Mouse (Mus musculus) limb, embryonic 14.5 days (tissue): ENCODE measurements around the gene Slc38a8. TPM values are rescaled to one million over a fixed set of nuclear protein-coding genes. Genes with fewer than 3 reads are reported as not detected.

Experiments used
- ATAC-seq: fragments of 200-750 bp; cut with Nextera tagmentation; 2 replicates; pipeline ENCODE4 v1.8.0; 2017; ENCODE audit warnings: low read depth, moderate number of reproducible peaks, moderate TSS enrichment; ENCODE audit not compliant: low FRiP score
- DNase-seq: peaks from one replicate; pipeline ENCODE4 v3.0.0-alpha.2; 2015; ENCODE audit warnings: low spot score
- H3K27ac ChIP-seq: fragments of 300-500 bp; sonication (generic); replicated peaks from 2 replicates; pipeline ENCODE4 v1.5.1; 2014; ENCODE audit warnings: low read depth, mild to moderate bottlenecking, low read length, moderate library complexity, mixed read lengths
- H3K27me3 ChIP-seq: fragments of 300-500 bp; sonication (generic); 2 replicates; pipeline ENCODE4 v1.6.1; 2014; ENCODE audit warnings: low read length, mixed read lengths; ENCODE audit not compliant: control insufficient read depth, insufficient read depth
- H3K36me3 ChIP-seq: fragments of 300-500 bp; sonication (generic); 2 replicates; pipeline ENCODE4 v1.6.1; 2014; ENCODE audit warnings: mild to moderate bottlenecking, low read length, moderate library complexity, mixed read lengths; ENCODE audit not compliant: control insufficient read depth, insufficient read depth
- H3K4me1 ChIP-seq: fragments of 300-500 bp; sonication (generic); 2 replicates; pipeline ENCODE4 v1.6.1; 2014; ENCODE audit warnings: antibody characterized with exemption, low read length, mixed read lengths; ENCODE audit not compliant: control insufficient read depth, insufficient read depth
- H3K4me2 ChIP-seq: fragments of 300-500 bp; sonication (generic); replicated peaks from 2 replicates; pipeline ENCODE4 v1.6.1; 2014; ENCODE audit warnings: low read depth, mild to moderate bottlenecking, low read length, moderate library complexity; ENCODE audit not compliant: severe bottlenecking
- H3K4me3 ChIP-seq: fragments of 300-500 bp; sonication (generic); replicated peaks from 2 replicates; pipeline ENCODE4 v1.5.1; 2014; ENCODE audit warnings: low read length
- H3K9ac ChIP-seq: fragments of 300-500 bp; sonication (generic); 2 replicates; pipeline ENCODE4 v1.6.1; 2014; ENCODE audit warnings: mild to moderate bottlenecking, low read depth, low read length, moderate library complexity; ENCODE audit not compliant: severe bottlenecking
- H3K9me3 ChIP-seq: fragments of 300-500 bp; sonication (generic); 2 replicates; pipeline ENCODE4 v1.6.1; 2016; ENCODE audit warnings: low read length; ENCODE audit not compliant: control insufficient read depth
- POLR2A ChIP-seq: fragments of 200-500 bp; IDR thresholded peaks from 2 replicates; pipeline ENCODE4 v1.8.0; 2012; ENCODE audit warnings: inconsistent platforms, mild to moderate bottlenecking, moderate library complexity, borderline replicate concordance; ENCODE audit not compliant: insufficient read depth, insufficient read length; ENCODE audit errors: extremely low read depth
- WGBS: fragments of 180-500 bp; shearing (Covaris S2); extraction: QIAGEN DNeasy Blood & Tissue Kit; methylation state at CpG from one replicate; pipeline ENCODE4 v1.1.7; 2014; 5-methylcytosine and 5-hydroxymethylcytosine counted together
- polyA plus RNA-seq, 2 experiments: library from polyadenylated mRNA; depleted of rRNA in 1 of 2; stranded (reverse) in 1 of 2; unstranded in 1 of 2; fragments of >200 nt; fragmentation: Nextera tagmentation in 1 of 2; extraction: Ambion mirVana in 1 of 2; gene quantifications; 2 replicates each; pipeline versions ENCODE4 v1.2.1 to v1.2.3; 2012 to 2014

Gene Slc38a8
- polyA plus RNA-seq, 2 experiments: 0.29 TPM; not detected in 1

GRCm38 (mm10) chr8:119516674-119517073 lies 15.2 kb upstream of the Slc38a8 start:
- no peaks in the 10 kb centered on the region for H3K27me3 ChIP-seq
- H3K4me1 ChIP-seq: no peaks in the 10 kb centered on the region
- H3K36me3 ChIP-seq: peaks cover 98% of the 10 kb centered on the region
- no peak overlapping the region for H3K4me3 ChIP-seq
- 45% methylated on average over 5 of the region's 5 CpGs for WGBS
- H3K9ac ChIP-seq: no peak overlapping the region
- ATAC-seq (no peak), DNase-seq (no peak)
- no peak overlapping the region for H3K4me2 ChIP-seq
- no peak for TF ChIP-seq POLR2A
- no peaks in the 10 kb centered on the region for H3K9me3 ChIP-seq
- H3K27ac ChIP-seq: no peak overlapping the region

- Histone ChIP-seq H3K27me3 (no peaks in the 10 kb centered on the region), H3K9ac (no peak overlapping the region), H3K4me3 (no peak overlapping the region), H3K27ac (no peak overlapping the region), H3K36me3 (peaks cover 95% of the 10 kb centered on the region), H3K4me2 (no peak overlapping the region), H3K9me3 (no peaks in the 10 kb centered on the region), H3K4me1 (no peaks in the 10 kb centered on the region)
- no peak for ATAC-seq
- TF ChIP-seq POLR2A: no peak
- 68% methylated on average over 3 of the region's 3 CpGs for WGBS
- DNase-seq: no peak
Measured at GRCm38 (mm10) chr8:119515767-119516166, 14.3 kb upstream of the Slc38a8 start.

DNA sequence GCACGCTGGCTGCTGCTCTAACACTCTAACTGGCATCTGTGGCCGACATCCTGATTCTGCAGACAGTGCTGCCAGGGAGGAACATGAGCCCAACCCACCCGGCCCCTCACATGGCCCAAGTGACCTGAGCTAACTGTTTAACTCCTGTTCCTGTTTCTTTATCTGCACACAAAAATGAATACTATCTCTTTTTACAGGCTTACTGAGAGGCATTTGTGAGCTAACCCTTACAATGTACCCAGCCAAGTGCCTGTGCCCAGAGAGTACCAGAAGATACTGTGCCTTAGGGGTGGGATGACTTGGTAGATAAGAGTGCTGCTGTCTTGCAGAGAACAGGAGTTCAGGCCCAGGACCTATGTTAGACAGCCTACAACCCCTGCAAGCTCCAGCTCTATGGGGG lies 13.4 kb upstream of the Slc38a8 start:
- no peaks in the 10 kb centered on the region for H3K9me3 ChIP-seq
- TF ChIP-seq POLR2A: no peak
- DNase-seq (no peak), ATAC-seq (no peak)
- no peaks in the 10 kb centered on the region for H3K27me3 ChIP-seq
- H3K4me1 ChIP-seq: no peaks in the 10 kb centered on the region
- peaks cover 95% of the 10 kb centered on the region for H3K36me3 ChIP-seq
- H3K4me2 ChIP-seq: no peak overlapping the region
- H3K9ac ChIP-seq: no peak overlapping the region
- H3K27ac ChIP-seq: no peak overlapping the region
- 91% methylated on average over 3 of the region's 3 CpGs for WGBS
- H3K4me3 ChIP-seq: no peak overlapping the region

DNA sequence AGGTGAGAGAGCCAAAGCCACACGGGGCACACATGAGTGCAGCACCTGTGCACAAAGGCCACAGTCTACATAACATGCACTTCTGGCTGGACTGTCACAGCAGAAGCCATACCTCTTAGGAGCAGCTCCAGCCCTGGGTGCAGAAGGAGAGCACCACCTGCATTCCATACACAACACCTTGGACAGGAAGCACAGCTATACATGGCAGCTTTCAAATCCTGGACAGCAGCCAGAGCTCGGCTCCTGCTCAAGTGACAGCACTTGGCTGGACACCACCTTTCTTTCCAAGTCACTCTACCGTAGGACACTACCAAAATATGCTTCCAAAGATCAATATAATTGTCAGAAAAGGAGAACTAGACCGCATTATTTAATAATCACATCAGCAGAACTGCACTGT lies 11.9 kb upstream of the Slc38a8 start:
- no peak overlapping the region for H3K9ac ChIP-seq
- ATAC-seq (no peak), DNase-seq (no peak)
- H3K36me3 ChIP-seq: peaks cover 95% of the 10 kb centered on the region
- H3K27ac ChIP-seq: no peak overlapping the region
- H3K4me1 ChIP-seq: no peaks in the 10 kb centered on the region
- no peaks in the 10 kb centered on the region for H3K27me3 ChIP-seq
- WGBS: 83% methylated on average over 4 of the region's 4 CpGs
- H3K4me3 ChIP-seq: no peak overlapping the region
- TF ChIP-seq POLR2A: no peak
- H3K4me2 ChIP-seq: no peak overlapping the region
- no peaks in the 10 kb centered on the region for H3K9me3 ChIP-seq

DNA sequence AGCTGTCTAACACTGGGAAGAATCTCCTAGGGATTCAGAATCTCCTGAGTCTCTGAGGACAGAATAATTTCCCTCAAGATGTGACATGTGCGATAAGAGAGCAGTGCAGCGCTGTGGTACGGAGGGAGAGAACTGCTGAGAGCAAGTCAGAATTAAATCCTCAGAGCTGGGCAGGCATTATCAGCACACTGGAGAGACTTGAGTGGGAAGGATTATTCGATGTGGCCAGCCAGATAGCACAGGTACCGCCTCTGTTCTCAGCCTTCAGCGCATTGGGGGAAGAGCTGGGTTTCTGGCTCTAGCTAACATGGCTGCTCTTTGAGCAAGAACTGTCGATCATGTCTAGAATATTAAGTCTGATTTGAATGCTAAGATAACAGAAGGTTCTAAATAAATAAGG lies 10.2 kb upstream of the Slc38a8 start:
- ATAC-seq (no peak), DNase-seq (no peak)
- no peak overlapping the region for H3K4me3 ChIP-seq
- TF ChIP-seq POLR2A: no peak
- 93% methylated on average over 7 of the region's 7 CpGs for WGBS
- no peak overlapping the region for H3K27ac ChIP-seq
- H3K4me2 ChIP-seq: no peak overlapping the region
- H3K27me3 ChIP-seq: no peaks in the 10 kb centered on the region
- no peak overlapping the region for H3K9ac ChIP-seq
- peaks cover 93% of the 10 kb centered on the region for H3K36me3 ChIP-seq
- H3K9me3 ChIP-seq: no peaks in the 10 kb centered on the region
- no peaks in the 10 kb centered on the region for H3K4me1 ChIP-seq

- no peak for TF ChIP-seq POLR2A
- no peaks in the 10 kb centered on the region for H3K9me3 ChIP-seq
- no peak overlapping the region for H3K9ac ChIP-seq
- H3K36me3 ChIP-seq: peaks cover 87% of the 10 kb centered on the region
- H3K27ac ChIP-seq: no peak overlapping the region
- H3K4me2 ChIP-seq: no peak overlapping the region
- no peak overlapping the region for H3K4me3 ChIP-seq
- no peaks in the 10 kb centered on the region for H3K27me3 ChIP-seq
- WGBS: 87% methylated on average over 9 of the region's 9 CpGs
- ATAC-seq (no peak), DNase-seq (no peak)
- no peaks in the 10 kb centered on the region for H3K4me1 ChIP-seq
Measured at GRCm38 (mm10) chr8:119510471-119510870, 9.0 kb upstream of the Slc38a8 start.
